Mouse (Mus musculus) ES-Bruce4 (cell line): ENCODE results near the gene Klf13. TPM values are rescaled to one million over a fixed set of nuclear protein-coding genes. Genes with fewer than 3 reads are reported as not detected.

Experiments
- H3K27ac ChIP-seq: 2 replicates; pipeline ENCODE4 v1.5.1; 2012; ENCODE audit warnings: low read length, inconsistent platforms; ENCODE audit not compliant: insufficient read depth
- H3K27me3 ChIP-seq: 2 replicates; pipeline ENCODE4 v1.6.1; 2012; ENCODE audit warnings: mild to moderate bottlenecking, low read length, inconsistent platforms; ENCODE audit not compliant: control insufficient read depth, poor library complexity, insufficient read depth, severe bottlenecking
- H3K36me3 ChIP-seq: 2 replicates; pipeline ENCODE4 v1.6.1; 2012; ENCODE audit warnings: inconsistent platforms, mild to moderate bottlenecking, low read length, moderate library complexity; ENCODE audit not compliant: control insufficient read depth, poor library complexity, insufficient read depth, severe bottlenecking
- H3K4me1 ChIP-seq: one replicate; pipeline ENCODE4 v1.8.1; 2011; ENCODE audit warnings: low read length; ENCODE audit not compliant: control insufficient read depth, insufficient read depth
- H3K4me3 ChIP-seq: 2 replicates; pipeline ENCODE4 v1.5.1; 2011; ENCODE audit warnings: low read depth, mild to moderate bottlenecking, low read length
- H3K9ac ChIP-seq: 2 replicates; pipeline ENCODE4 v1.6.1; 2012; ENCODE audit warnings: low read depth, mild to moderate bottlenecking, inconsistent platforms; ENCODE audit not compliant: poor library complexity, severe bottlenecking
- H3K9me3 ChIP-seq: replicated peaks from 2 replicates; pipeline ENCODE4 v1.6.1; 2012; ENCODE audit warnings: mild to moderate bottlenecking, low read length, inconsistent platforms; ENCODE audit not compliant: control insufficient read depth, poor library complexity, insufficient read depth, severe bottlenecking
- CTCF ChIP-seq: IDR thresholded peaks from one replicate; pipeline ENCODE4 v1.8.1; 2011; ENCODE audit warnings: low read depth, low read length
- EP300 ChIP-seq: IDR thresholded peaks from 2 replicates; pipeline ENCODE4 v1.6.1; 2011; ENCODE audit warnings: low read depth, low read length; ENCODE audit not compliant: insufficient read depth
- POLR2A ChIP-seq: IDR thresholded peaks from one replicate; pipeline ENCODE4 v1.8.1; 2011; ENCODE audit warnings: low read length; ENCODE audit not compliant: insufficient read depth
- polyA plus RNA-seq: library from polyadenylated mRNA; stranded (reverse); fragments of >200 nt; gene quantifications from 2 replicates; pipeline ENCODE4 v1.2.4, GENCODE M21; 2011; ENCODE audit warnings: low read depth; ENCODE audit not compliant: missing spikeins, insufficient read depth, insufficient read length

Gene Klf13
- 36.5 and 38.2 TPM in 2 replicates for polyA plus RNA-seq

DNA sequence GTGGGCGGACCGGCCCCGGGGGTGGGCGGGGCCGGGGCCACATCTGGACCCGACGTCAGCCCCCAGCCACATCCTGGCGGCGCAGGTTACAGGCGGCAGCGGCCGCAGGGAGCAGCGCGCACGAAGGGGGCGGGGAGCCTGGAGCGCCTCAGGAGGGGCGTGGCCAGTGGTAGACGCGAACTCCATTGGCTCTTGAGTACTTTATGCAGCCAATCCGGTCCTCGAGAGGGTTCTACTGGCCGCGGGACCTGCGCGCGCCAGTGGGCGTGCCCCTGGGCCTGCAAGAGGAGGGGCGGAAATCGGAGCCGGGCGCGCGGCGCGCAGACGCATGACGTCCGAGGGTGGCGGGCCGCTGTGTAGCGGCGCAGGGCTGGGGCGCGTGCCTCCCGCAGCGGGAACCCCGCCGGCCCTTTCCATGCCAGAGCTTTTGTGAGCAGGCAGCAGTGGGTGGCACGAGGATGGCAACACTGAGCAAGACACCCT lies at the start of gene Klf13:
Klf13 (minus strand) TSS at position 2 of the 483 bp plus-strand sequence.
- TF ChIP-seq CTCF (no peak), EP300 (no peak), POLR2A (no peak)
- Histone ChIP-seq H3K9me3 (no peaks in the 10 kb centered on the region), H3K27me3 (no peaks in the 10 kb centered on the region), H3K9ac (peak within 1 kb of the TSS; percentile 95), H3K36me3 (no peaks in the 10 kb centered on the region), H3K4me3 (peak within 1 kb of the TSS; percentile 84), H3K27ac (peak within 1 kb of the TSS; percentile 65), H3K4me1 (peaks cover 2% of the 10 kb centered on the region)

DNA sequence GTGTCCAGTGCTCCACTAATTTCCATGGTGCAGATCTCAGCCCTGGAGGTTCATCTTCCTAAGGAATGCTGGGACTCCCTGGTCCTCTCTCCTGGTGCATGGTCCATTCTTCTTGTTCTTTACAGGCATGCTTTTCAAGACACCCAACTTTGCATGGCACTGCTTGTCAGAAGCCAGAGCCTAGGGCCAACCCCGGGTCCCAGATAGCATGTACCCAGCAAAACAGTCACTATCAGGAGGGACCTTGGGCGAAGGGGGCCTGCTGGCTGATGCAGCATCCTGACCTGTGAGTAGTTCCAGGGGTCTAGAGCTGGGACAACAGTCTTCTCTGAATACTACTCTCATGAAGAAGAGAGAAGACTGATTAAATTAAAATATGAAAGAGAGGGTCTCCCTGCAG lies 49.7 kb upstream of the Klf13 start:
- Histone ChIP-seq H3K4me1 (no peaks in the 10 kb centered on the region), H3K9ac (no peak overlapping the region), H3K27ac (no peak overlapping the region), H3K9me3 (no peaks in the 10 kb centered on the region), H3K27me3 (no peaks in the 10 kb centered on the region), H3K36me3 (no peaks in the 10 kb centered on the region), H3K4me3 (no peak overlapping the region)
- no peak for TF ChIP-seq EP300
- no peak for TF ChIP-seq POLR2A
- no peak for TF ChIP-seq CTCF

DNA sequence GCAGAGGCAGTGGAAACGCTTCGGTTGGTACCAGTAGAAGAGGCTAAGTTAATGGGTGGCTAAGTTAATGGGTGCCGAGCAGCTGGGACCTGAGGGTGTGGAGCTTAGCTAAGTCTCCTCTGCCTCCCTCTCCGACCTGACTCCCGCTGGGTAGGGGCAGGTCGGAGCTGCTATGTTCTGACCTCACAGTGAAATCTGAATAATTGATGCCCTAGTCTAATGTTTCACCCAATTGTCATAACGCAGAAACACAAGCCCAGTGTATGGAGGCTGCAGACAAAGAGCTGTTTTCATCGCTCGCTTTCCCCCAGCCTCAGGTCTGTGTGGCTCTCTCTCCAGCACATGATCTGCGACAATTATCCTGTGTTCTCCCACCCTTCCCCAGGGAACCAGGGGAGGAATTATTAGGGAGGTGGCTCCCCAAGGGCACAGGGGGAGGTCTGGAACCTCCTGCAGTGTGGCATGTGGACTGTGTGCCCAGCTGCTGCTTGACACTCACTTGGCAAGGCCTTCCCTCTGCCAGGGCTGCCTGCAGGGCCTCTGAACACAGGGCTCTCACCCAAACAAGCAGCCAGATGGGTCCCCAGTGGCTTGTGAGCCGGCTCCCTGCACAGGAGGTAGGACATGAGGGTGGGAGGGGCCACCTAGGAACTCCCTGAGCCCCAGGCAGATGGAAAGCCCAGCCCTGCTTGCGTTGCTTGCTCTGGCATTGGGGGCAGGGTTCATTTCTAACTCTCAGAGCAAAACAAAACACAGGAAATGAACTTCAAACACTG lies 47.9 kb upstream of the Klf13 start:
- Histone ChIP-seq H3K27ac (no peak overlapping the region), H3K27me3 (no peaks in the 10 kb centered on the region), H3K36me3 (no peaks in the 10 kb centered on the region), H3K4me1 (no peaks in the 10 kb centered on the region), H3K4me3 (no peak overlapping the region), H3K9ac (no peak overlapping the region), H3K9me3 (no peaks in the 10 kb centered on the region)
- TF ChIP-seq EP300 (no peak), CTCF (no peak), POLR2A (no peak)

DNA sequence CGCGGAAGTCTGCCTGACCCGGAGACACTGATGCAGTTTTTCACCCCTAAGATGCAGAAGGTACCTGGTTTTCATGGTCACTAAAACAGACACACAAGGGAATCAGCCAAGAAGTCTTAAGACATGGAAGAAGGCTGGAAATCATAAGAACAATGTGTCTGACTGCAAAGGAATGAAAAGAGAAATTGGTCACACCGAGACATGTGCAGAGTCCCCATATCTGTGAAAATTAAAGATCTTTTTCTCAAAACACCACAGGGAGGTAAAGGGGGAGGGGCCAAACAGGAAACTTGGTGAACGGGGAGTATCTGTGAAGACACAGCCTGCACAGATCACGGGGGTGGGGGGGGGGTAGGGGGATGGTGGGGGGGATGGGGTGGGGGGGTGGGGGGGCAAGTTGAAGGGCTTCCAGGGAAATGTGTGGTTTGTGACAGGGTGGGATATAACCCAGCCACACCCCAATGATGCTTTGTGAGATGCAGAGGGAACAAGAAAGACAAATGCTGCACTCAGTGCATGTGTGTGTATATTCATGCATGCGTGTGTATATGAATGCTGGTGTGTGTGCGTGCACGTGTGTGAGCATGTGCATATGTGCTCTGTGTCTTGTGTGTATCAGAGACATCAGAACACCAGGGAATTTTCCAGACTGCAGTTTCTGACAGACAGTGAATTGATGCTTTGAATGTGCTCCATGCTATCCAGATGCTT lies 47.1 kb upstream of the Klf13 start:
- Histone ChIP-seq H3K9me3 (no peaks in the 10 kb centered on the region), H3K27me3 (no peaks in the 10 kb centered on the region), H3K4me3 (no peak overlapping the region), H3K36me3 (no peaks in the 10 kb centered on the region), H3K9ac (no peak overlapping the region), H3K4me1 (no peaks in the 10 kb centered on the region), H3K27ac (no peak overlapping the region)
- TF ChIP-seq POLR2A (no peak), EP300 (no peak), CTCF (no peak)

DNA sequence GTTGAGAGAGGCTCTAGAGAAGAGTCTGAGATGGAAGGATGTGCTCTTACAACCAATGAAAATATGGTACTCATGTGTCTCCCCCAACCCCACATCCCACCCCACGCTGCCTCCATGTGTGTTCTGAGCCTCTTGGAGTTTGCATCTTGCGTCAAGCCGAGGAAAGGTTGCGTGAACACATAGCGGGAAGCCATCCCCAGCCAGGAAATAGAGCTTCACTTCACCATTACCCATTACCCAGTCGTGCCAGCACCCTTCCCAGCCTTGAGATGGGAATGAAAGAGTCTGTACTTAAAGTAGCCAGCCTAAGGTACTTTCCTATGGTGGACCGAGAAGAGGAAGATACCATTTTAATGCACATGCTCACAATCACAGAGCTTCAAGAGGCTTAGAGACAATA lies 46.6 kb upstream of the Klf13 start:
- TF ChIP-seq EP300, result no peak
- TF ChIP-seq POLR2A, result no peak
- no peak for TF ChIP-seq CTCF
- Histone ChIP-seq H3K36me3 (no peaks in the 10 kb centered on the region), H3K27ac (no peak overlapping the region), H3K9ac (no peak overlapping the region), H3K4me3 (no peak overlapping the region), H3K4me1 (no peaks in the 10 kb centered on the region), H3K9me3 (no peaks in the 10 kb centered on the region), H3K27me3 (no peaks in the 10 kb centered on the region)

DNA sequence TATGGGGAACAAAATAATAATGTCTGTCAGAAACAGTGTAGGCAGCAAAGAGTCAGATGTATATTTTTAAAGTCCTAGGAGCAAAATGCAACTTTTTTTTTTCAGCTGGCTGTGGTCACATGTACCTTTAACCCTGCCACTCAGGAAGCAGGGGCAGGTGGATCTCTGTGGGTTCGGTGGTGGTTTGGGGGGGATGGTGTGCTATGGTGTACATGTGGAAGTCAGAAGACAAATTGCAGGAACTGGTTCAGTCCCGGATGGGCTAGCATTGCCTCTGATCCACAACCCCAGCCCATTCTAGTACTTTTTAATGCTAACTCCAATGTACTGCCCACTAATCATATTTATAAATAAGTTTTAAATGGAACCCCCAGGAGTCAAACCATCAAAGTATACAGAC lies 45.6 kb upstream of the Klf13 start:
- TF ChIP-seq EP300 (no peak), CTCF (no peak), POLR2A (no peak)
- H3K9me3 ChIP-seq, result no peaks in the 10 kb centered on the region
- H3K4me1 ChIP-seq, result no peaks in the 10 kb centered on the region
- no peak overlapping the region for H3K9ac ChIP-seq
- H3K36me3 ChIP-seq, result no peaks in the 10 kb centered on the region
- H3K27me3 ChIP-seq, result no peaks in the 10 kb centered on the region
- no peak overlapping the region for H3K4me3 ChIP-seq
- H3K27ac ChIP-seq, result no peak overlapping the region
